Mouse (Mus musculus): Measurements from ENCODE around the gene Arpc2.
A peak's percentile ranks its signal among the peaks of the same experiment; 100 is the strongest.

The Arpc2 gene

DNA sequence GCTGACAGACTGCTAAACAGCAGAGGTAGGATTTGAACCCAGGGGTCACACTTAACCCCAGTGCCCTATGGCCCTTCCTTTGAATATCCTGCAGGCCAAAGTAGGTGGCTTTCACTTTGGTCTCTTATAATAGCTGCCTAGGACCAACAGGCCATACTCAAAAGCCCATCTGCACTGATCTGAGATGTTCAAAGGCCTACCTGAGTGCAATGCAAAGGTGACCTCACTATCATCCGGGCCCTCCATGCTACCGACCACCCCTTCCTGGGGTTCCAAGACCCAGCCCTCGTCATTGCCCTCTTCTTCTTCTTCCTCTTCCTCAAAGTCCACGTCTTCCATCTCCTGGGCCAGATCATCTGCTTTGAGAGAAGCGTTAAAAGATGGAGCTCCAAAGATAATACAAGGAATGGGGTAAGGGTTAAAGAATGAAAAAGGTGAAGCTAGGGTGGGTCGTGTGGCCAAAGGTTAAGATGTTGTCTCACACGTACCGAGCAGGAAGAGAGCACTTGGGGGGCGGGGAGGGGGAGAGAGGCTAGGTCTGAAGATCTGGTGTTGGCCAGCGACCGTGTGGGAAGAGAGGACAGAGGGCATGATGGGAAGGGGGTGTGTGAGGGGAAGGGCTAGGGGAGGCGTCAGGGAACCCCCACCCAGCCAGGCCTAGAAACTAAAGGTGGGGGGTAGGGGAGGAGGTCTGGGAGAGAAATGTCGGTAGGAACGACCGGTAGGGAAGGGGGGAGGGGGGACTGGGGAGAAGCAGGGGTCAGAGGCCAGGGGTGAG lies 48.0 kb downstream of the Arpc2 start:
- peak; percentile 82 for DNase-seq (ENCODE audit: low read depth)

GRCm38 (mm10) chr1:74284543-74285160 lies 48.8 kb downstream of the Arpc2 start, which contains the start of the genes Aamp and Pnkd:
Gene Aamp, minus strand, starts transcription at chr1:74284738.
Gene Pnkd, plus strand, starts transcription at chr1:74284930.
- peak; percentile 100 for DNase-seq (ENCODE audit: low read depth)

GRCm38 (mm10) chr1:74285212-74286010 lies 49.5 kb downstream of the Arpc2 start:
- DNase-seq (ENCODE audit: low read depth) = no peak

- DNase-seq (ENCODE audit: low read depth) = peak; percentile 45
Measured at GRCm38 (mm10) chr1:74286869-74287607, 51.2 kb downstream of the Arpc2 start.

DNA sequence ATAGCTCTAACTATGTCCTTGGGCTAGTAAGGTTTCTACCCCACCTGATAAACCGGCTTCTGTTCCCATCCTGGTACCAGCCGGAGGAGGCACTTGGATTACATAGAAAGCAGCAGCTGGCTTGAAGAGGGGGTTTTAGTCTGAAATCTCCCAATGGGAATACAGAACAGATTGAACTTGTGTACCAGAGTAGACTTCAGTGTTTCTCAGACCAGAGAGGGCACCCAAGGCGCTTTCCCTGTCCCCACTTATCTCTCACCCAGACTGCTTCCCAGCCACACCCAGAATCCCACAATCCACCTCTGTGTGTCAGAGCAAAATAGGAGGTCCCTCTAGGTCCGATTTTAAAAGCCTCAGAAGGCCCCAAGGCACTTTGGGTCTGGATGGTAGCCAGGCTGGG lies 52.4 kb downstream of the Arpc2 start:
- no peak for DNase-seq (ENCODE audit: low read depth)

GRCm38 (mm10) chr1:74289248-74289647 lies 53.4 kb downstream of the Arpc2 start:
- no peak for DNase-seq (ENCODE audit: low read depth)

GRCm38 (mm10) chr1:74289740-74290139 lies 53.9 kb downstream of the Arpc2 start:
- no peak for DNase-seq (ENCODE audit: low read depth)

DNA sequence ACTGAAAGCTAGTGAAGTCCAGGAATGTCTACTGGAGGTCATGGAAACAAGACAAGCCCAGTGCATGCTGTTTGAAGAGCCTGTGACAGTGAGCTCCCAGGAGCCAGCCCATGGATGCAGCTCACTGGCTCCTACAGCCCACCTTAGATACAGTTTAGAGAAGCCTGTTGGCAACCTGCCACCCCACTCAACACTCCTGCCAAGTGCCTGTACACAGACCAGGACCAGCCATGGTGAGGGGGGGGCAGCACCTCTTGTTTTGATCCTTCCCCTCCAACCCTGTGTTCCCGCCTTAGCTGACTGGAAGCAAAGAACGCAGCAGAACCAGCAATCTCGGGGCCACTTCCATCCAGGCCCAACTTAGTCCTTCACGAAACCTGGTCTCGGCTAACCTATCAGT lies 54.3 kb downstream of the Arpc2 start:
- no peak for DNase-seq (ENCODE audit: low read depth)

- no peak for DNase-seq (ENCODE audit: low read depth)
Measured at GRCm38 (mm10) chr1:74292331-74293020, 56.6 kb downstream of the Arpc2 start.

GRCm38 (mm10) chr1:74293306-74293960 lies 57.5 kb downstream of the Arpc2 start:
- no peak for DNase-seq (ENCODE audit: low read depth)

DNA sequence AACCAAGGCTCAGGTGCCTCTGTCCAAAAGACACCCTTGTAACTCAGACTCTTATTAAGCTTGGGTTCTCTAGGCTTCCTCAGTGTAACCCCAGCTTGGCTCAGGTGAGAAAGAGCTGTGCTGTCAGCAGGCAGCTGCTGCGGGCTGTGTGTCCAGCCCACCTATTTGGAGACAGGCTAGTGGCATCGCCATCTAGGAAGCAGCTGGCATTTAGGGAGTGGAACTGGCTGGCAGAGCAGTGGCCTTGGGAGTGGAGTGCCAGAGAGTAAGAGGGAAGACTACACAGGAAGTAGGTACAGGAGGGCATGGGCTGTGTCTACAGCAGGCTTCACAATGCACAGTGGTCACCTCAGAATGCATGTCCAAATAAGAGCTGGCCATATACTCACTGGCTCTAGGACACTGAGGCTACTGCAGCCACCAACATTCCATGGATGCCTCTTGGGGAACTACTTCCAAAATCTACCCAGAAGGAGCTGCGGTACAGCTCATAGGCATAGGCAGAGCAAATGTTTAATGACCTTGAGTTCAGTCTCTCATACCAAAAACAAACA lies 58.3 kb downstream of the Arpc2 start:
- no peak for DNase-seq (ENCODE audit: low read depth)

DNA sequence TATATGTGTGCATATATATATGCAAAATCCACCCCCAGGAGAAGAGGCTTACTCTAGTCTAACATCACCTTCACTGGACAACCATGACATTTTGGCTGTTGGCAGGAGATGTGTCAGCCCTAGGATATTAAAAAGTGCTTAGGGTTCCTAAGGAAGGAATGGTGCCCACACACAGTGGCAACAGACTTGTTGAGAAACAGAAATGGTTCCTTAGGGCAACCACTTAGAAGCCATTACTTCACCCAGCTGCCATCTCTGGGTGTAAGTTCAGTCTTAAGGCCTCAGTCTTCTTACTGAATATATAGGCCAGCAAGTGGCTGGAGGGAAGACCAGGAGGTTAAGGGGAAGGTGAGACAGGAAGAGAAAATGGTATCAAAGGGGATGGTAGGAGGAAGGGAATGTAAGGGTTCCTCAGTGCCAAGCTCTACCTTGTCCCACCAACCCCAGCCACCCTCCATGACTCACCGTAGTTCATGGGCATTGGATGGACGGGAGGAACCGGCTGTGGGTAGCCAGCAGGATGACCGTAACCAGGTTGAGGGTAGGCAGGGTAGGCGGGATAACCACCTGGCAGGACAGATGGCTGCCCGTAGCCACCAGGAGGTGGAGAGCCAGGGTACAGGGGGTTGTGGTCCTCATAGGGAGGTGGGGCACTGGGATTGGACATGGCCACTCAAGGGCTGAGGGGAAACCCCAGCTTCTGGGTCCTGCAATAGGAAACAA lies 59.0 kb downstream of the Arpc2 start:
- no peak for DNase-seq (ENCODE audit: low read depth)

DNA sequence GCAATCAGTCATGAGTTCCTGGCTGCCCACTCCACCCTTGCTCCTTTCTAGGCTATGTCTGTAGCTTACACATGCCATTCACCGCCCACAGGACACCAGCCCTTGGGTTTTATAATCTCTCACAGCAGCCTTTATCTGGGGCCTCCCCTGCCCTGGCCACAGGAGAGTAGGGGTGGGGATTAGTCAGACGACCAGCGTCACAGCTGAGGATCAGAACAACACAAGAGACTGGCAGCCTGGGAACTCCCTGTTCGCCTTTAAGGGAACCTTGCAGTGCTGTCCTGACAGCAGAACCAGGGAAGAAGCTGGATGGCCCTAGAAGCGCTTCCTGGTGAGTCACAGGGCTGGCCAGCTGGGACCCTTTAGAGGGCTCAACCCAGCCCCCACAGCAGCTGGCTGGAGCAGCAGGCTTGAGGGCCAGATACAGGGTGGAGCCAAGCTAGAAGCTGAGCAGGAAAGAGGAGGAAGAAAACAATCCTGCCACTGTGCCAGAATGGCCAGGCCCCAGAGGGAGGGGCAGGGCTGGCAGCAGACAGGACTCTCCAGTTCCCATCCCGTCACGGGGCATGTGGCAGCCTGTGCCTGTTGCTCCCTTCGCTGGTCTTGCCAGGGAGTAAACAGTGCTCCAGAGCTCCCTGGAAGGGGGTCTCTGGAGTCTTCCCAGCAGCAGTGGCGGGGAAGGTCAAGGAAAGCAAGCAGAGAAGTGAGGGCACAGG lies 59.7 kb downstream of the Arpc2 start:
- peak; percentile 82 for DNase-seq (ENCODE audit: low read depth)

DNA sequence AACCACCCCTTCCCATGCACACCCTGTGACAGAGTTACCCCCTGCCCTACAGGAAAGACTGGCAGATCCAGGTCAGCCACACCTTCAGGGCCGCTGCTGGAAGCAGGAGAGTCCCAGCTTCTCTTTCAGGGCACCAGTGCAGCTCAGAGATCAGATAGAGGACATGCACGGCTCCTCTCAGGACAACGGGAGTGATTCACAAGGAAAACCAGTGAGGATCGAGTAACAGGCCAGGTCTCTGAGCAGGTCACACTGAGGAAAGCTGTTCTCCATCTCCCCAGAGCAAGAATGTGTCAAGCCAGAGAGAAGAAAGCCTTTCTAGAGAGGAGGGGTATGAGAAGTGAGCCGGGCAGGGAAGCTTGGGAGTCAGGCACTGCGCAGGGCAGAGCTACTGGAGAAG lies 60.6 kb downstream of the Arpc2 start:
- DNase-seq (ENCODE audit: low read depth) = no peak

- DNase-seq (ENCODE audit: low read depth) = no peak
Measured at GRCm38 (mm10) chr1:74297269-74297668, 61.4 kb downstream of the Arpc2 start.

- no peak for DNase-seq (ENCODE audit: low read depth)
Measured at GRCm38 (mm10) chr1:74298157-74298750, 62.4 kb downstream of the Arpc2 start.

DNA sequence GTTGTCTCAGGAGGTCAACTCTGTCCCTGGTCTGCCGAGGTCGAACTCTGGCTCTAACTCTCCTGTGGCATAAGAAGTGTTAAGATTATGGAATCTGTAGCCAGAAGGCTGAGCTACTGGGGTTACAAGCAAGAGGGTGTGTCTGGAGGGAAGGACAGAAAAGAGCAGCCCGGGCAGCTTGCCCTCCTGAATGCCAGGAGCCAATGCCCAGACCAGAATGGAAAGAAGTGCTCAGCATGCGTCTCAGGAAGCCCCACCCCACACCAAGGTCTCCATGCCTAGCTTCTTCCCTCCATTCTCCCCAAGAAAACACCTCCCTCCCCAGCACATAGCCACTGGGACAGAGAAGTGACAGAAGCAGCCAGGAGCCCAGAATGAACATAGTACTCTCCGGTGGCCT lies 63.1 kb downstream of the Arpc2 start:
- no peak for DNase-seq (ENCODE audit: low read depth)

DNA sequence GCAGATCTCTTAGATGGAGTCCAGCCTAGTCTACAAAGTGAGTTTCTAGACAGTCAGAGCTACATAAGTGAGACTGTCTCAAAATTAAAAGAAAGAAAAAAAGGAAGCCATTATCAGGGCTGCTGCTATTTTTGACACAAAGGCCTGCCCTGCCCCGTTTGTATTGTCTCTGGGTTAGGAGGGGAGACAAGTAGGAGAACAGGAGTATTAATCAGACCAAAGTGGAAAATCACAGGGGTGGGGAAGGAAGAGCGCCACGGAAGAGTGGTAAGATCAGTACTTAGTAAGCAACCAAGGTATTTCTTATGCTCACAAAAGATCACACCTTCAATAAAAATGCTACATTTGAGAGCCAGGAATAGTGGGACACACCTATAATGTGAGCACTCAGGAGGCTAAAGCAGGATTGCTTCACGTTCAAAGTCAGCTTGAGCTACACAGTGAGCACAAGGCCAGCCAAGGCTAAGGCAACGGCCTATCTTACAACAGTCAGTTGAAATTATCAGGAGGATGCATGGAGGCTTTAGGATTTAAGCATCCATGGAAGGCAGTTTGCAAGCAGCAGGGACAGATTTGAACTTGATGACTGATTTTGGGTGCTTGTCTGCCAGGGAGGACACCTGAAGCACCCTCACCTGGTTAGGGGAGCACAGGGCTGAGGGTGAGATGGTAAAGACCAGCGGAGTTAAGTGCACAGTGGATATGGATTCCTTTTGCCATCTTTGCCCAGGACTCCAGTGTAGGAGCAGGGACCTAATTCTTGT lies 64.6 kb downstream of the Arpc2 start:
- no peak for DNase-seq (ENCODE audit: low read depth)

All from induced T-regulatory cell, adult 2 months (primary cell).